Mouse (Mus musculus): ENCODE data around the gene Lhx5. TPM values are rescaled to one million over a fixed set of nuclear protein-coding genes. Genes with fewer than 3 reads are reported as not detected.

The Lhx5 gene
- polyA plus RNA-seq, 1 experiment, result 0.38 TPM

DNA sequence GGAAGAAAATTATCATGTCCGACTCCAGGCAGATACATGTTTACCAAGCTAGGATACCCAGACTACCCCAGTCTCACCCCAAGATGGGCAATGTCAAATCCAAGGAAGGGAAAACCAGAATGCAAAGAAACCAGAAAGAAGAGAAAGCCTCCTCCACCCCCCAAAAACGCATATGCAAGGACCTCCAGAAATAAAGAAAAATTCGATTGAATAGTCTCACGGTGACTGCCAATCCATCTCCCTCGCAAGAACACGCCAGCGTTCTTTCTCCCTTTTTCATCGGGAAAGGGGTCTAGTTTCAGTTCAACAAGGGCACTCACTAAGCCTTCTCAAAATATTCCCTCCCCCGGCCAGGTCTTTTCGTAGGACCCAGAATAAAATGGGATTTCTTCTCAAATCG, 6.8 kb upstream of the Lhx5 start:
- H3K27me3 ChIP-seq (ENCODE audit: control insufficient read depth, insufficient read depth, low read length), result peaks cover 51% of the 10 kb centered on the region
- 3% methylated on average over 11 of the region's 11 CpGs for WGBS
- no peaks in the 10 kb centered on the region for H3K4me1 ChIP-seq (ENCODE audit: control insufficient read depth, insufficient read depth, insufficient read length, low read length)
- TF ChIP-seq POLR2A (IDR thresholded peaks at IDR 0.05; ENCODE audit: low read depth, low read length) (no peak), CTCF (IDR thresholded peaks at IDR 0.05; ENCODE audit: extremely low read depth, insufficient read length, insufficient replicate concordance, low read depth, low read length) (no peak)
- no peak overlapping the region for H3K4me3 ChIP-seq (ENCODE audit: low read depth, low read length)
- H3K27ac ChIP-seq (ENCODE audit: insufficient read depth, low read depth, low read length), result no peak overlapping the region
- no peaks in the 10 kb centered on the region for H3K36me3 ChIP-seq (ENCODE audit: control insufficient read depth, insufficient read depth, low read length)

- H3K4me3 ChIP-seq (ENCODE audit: low read depth, low read length), result no peak overlapping the region
- H3K27me3 ChIP-seq (ENCODE audit: control insufficient read depth, insufficient read depth, low read length), result peaks cover 59% of the 10 kb centered on the region
- no peaks in the 10 kb centered on the region for H3K36me3 ChIP-seq (ENCODE audit: control insufficient read depth, insufficient read depth, low read length)
- under 1% methylated on average over 20 of the region's 20 CpGs for WGBS
- TF ChIP-seq POLR2A (IDR thresholded peaks at IDR 0.05; ENCODE audit: low read depth, low read length), result no peak
- TF ChIP-seq CTCF (IDR thresholded peaks at IDR 0.05; ENCODE audit: extremely low read depth, insufficient read length, insufficient replicate concordance, low read depth, low read length), result no peak
- H3K4me1 ChIP-seq (ENCODE audit: control insufficient read depth, insufficient read depth, insufficient read length, low read length), result no peaks in the 10 kb centered on the region
- no peak overlapping the region for H3K27ac ChIP-seq (ENCODE audit: insufficient read depth, low read depth, low read length)
Observed at GRCm38 (mm10) chr5:120425711-120426110, 5.8 kb upstream of the Lhx5 start.

GRCm38 (mm10) chr5:120426572-120426971, 4.9 kb upstream of the Lhx5 start:
- H3K4me3 ChIP-seq (ENCODE audit: low read depth, low read length), result no peak overlapping the region
- peaks cover 67% of the 10 kb centered on the region for H3K27me3 ChIP-seq (ENCODE audit: control insufficient read depth, insufficient read depth, low read length)
- H3K4me1 ChIP-seq (ENCODE audit: control insufficient read depth, insufficient read depth, insufficient read length, low read length), result no peaks in the 10 kb centered on the region
- H3K36me3 ChIP-seq (ENCODE audit: control insufficient read depth, insufficient read depth, low read length), result no peaks in the 10 kb centered on the region
- TF ChIP-seq POLR2A (IDR thresholded peaks at IDR 0.05; ENCODE audit: low read depth, low read length) (no peak), CTCF (IDR thresholded peaks at IDR 0.05; ENCODE audit: extremely low read depth, insufficient read length, insufficient replicate concordance, low read depth, low read length) (no peak)
- H3K27ac ChIP-seq (ENCODE audit: insufficient read depth, low read depth, low read length), result no peak overlapping the region
- WGBS, result 2% methylated on average over 10 of the region's 10 CpGs

DNA sequence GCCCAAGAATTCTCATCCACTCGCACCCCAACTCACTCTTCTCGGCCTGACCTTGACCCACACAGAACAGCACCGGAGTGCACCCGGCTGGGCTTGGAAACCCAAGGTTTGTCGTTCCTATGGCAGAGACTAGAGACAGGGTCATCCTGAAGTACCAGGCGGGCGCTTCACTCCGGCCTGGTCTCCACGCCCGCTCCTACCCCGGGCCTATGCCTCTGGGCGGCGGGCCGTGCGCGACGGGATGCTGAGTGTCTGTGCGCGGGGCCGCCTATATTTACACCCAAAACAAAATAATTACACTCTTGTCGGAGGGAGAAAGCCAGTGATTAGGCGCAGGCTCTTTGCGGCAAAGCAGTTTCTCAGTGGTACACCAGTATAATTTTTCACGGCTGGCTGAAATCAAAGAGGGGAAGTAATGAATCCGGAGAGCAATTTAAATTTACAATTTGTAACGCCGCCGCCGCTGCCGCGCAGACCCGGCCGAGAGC, 4.0 kb upstream of the Lhx5 start:
- Histone ChIP-seq H3K4me3 (ENCODE audit: low read depth, low read length) (no peak overlapping the region), H3K36me3 (ENCODE audit: control insufficient read depth, insufficient read depth, low read length) (no peaks in the 10 kb centered on the region), H3K27ac (ENCODE audit: insufficient read depth, low read depth, low read length) (no peak overlapping the region), H3K27me3 (ENCODE audit: control insufficient read depth, insufficient read depth, low read length) (peaks cover 74% of the 10 kb centered on the region), H3K4me1 (ENCODE audit: control insufficient read depth, insufficient read depth, insufficient read length, low read length) (no peaks in the 10 kb centered on the region)
- WGBS, result 3% methylated on average over 33 of the region's 33 CpGs
- no peak for TF ChIP-seq POLR2A (IDR thresholded peaks at IDR 0.05; ENCODE audit: low read depth, low read length)
- TF ChIP-seq CTCF (IDR thresholded peaks at IDR 0.05; ENCODE audit: extremely low read depth, insufficient read length, insufficient replicate concordance, low read depth, low read length), result no peak

DNA sequence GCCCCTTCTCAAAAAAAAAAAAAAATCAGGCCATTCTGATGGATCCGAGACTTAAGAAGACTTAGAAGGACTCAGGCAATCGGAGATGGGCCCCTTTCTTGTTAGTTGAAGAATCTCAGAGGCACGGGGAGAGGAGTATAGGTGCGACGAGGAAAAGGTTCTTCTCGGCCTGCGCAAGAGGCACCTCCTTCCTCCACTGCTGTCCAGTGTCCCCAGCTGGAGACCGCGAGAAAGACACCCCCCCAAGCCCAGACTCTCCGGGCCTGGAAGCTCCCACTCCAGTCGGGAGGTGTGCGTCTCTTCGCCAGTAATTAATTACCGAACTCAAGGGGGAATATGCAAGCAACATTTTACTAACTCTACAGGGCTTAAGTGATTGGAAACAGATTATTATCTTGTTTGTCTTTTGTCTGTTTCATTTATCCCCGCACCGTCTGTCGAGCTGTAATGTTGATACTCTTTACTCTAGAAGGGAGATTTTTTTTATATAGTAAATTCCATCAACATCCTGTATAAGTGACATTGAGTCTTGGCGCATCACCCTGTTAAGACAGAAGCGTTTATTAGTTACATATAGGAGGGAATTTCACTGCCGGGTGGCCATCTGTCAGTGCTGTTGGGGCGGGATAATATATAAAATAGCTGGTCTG, 3.2 kb upstream of the Lhx5 start:
- H3K27ac ChIP-seq (ENCODE audit: insufficient read depth, low read depth, low read length), result no peak overlapping the region
- TF ChIP-seq POLR2A (IDR thresholded peaks at IDR 0.05; ENCODE audit: low read depth, low read length), result no peak
- no peak for TF ChIP-seq CTCF (IDR thresholded peaks at IDR 0.05; ENCODE audit: extremely low read depth, insufficient read length, insufficient replicate concordance, low read depth, low read length)
- H3K27me3 ChIP-seq (ENCODE audit: control insufficient read depth, insufficient read depth, low read length), result peaks cover 81% of the 10 kb centered on the region
- no peaks in the 10 kb centered on the region for H3K36me3 ChIP-seq (ENCODE audit: control insufficient read depth, insufficient read depth, low read length)
- H3K4me3 ChIP-seq (ENCODE audit: low read depth, low read length), result no peak overlapping the region
- no peaks in the 10 kb centered on the region for H3K4me1 ChIP-seq (ENCODE audit: control insufficient read depth, insufficient read depth, insufficient read length, low read length)
- 3% methylated on average over 21 of the region's 21 CpGs for WGBS

DNA sequence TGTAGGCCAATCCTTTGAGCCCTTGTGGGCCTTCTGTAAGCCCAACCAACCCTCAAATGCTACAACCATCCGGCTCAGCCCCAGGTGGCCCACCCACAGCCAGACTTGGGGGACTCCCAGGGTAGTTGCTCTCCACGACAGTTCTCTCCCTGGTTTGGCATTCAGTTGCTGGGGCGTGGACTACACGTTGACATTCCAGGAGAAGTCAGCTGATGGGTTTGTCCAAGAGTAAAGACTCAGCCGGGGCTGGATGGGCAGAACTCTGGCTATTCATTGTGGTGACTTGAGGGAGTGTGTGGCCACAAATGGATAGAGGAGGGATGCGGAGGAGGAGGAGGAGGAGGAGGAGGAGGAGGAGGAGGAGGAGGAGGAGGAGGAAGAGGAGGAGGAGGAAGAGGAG, 2.5 kb upstream of the Lhx5 start:
- 3% methylated on average over 5 of the region's 6 CpGs for WGBS
- TF ChIP-seq CTCF (IDR thresholded peaks at IDR 0.05; ENCODE audit: extremely low read depth, insufficient read length, insufficient replicate concordance, low read depth, low read length) (no peak), POLR2A (IDR thresholded peaks at IDR 0.05; ENCODE audit: low read depth, low read length) (no peak)
- H3K4me3 ChIP-seq (ENCODE audit: low read depth, low read length), result no peak overlapping the region
- no peak overlapping the region for H3K27ac ChIP-seq (ENCODE audit: insufficient read depth, low read depth, low read length)
- no peaks in the 10 kb centered on the region for H3K4me1 ChIP-seq (ENCODE audit: control insufficient read depth, insufficient read depth, insufficient read length, low read length)
- H3K27me3 ChIP-seq (ENCODE audit: control insufficient read depth, insufficient read depth, low read length), result peaks cover 83% of the 10 kb centered on the region
- no peaks in the 10 kb centered on the region for H3K36me3 ChIP-seq (ENCODE audit: control insufficient read depth, insufficient read depth, low read length)

DNA sequence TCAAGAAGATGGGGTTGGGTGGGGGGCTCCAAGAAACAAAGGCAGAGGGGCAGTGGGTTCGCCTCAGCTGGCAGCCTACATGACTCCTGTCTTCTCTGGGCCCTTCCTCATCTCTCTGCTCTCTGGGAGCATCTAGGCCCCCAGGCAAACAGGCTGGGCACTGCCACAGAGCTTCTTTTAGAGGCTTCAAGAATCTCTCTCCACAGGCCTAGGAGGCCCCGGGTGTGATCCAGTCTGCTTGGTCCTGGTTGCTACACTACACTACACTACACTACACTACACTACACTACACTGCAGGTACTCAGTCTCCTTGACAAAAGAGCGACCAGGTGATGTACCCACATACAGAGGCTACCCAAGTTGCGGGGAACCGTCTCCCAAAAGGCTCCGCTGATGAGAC, 1.8 kb upstream of the Lhx5 start:
- Histone ChIP-seq H3K4me1 (ENCODE audit: control insufficient read depth, insufficient read depth, insufficient read length, low read length) (no peaks in the 10 kb centered on the region), H3K36me3 (ENCODE audit: control insufficient read depth, insufficient read depth, low read length) (no peaks in the 10 kb centered on the region), H3K27me3 (ENCODE audit: control insufficient read depth, insufficient read depth, low read length) (peaks cover 83% of the 10 kb centered on the region), H3K27ac (ENCODE audit: insufficient read depth, low read depth, low read length) (no peak overlapping the region), H3K4me3 (ENCODE audit: low read depth, low read length) (no peak overlapping the region)
- TF ChIP-seq CTCF (IDR thresholded peaks at IDR 0.05; ENCODE audit: extremely low read depth, insufficient read length, insufficient replicate concordance, low read depth, low read length), result no peak
- WGBS, result 11% methylated on average over 6 of the region's 6 CpGs
